Mouse (Mus musculus) thymus, adult 2 months (tissue): Measurements from ENCODE around the gene Rundc3a. TPM values are rescaled to one million over a fixed set of nuclear protein-coding genes. Genes with fewer than 3 reads are reported as not detected.
A peak's percentile ranks its signal among the peaks of the same experiment; 100 is the strongest.

Experiments used
- DNase-seq: peaks from one replicate; pipeline ENCODE4 v3.0.0; 2021
- H3K27ac ChIP-seq: fragments of 200-500 bp; 2 replicates; pipeline ENCODE4 v1.5.1; 2012; ENCODE audit warnings: low read length, control low read depth; ENCODE audit not compliant: control insufficient read depth, insufficient read depth
- H3K27me3 ChIP-seq: fragments of 200-500 bp; 2 replicates; pipeline ENCODE4 v1.6.1; 2012; ENCODE audit warnings: mild to moderate bottlenecking, low read length, moderate library complexity, mixed read lengths; ENCODE audit not compliant: control insufficient read depth, insufficient read depth
- H3K36me3 ChIP-seq: fragments of 200-500 bp; 2 replicates; pipeline ENCODE4 v1.6.1; 2012; ENCODE audit warnings: mild to moderate bottlenecking, low read length, moderate library complexity; ENCODE audit not compliant: control insufficient read depth, insufficient read depth
- H3K4me1 ChIP-seq: fragments of 200-500 bp; replicated peaks from 2 replicates; pipeline ENCODE4 v1.6.1; 2012; ENCODE audit warnings: low read length; ENCODE audit not compliant: control insufficient read depth, insufficient read depth
- H3K4me3 ChIP-seq: fragments of 200-500 bp; 2 replicates; pipeline ENCODE4 v1.5.1; 2012; ENCODE audit warnings: mild to moderate bottlenecking, low read length, control low read depth, moderate library complexity; ENCODE audit not compliant: control insufficient read depth, insufficient read depth
- CTCF ChIP-seq: fragments of 200-500 bp; IDR thresholded peaks from 2 replicates; pipeline ENCODE4 v1.5.1; 2012; ENCODE audit warnings: mild to moderate bottlenecking, control low read depth, low read length, moderate library complexity, borderline replicate concordance; ENCODE audit not compliant: control insufficient read depth, poor library complexity, insufficient read depth; ENCODE audit errors: extremely low read depth
- POLR2A ChIP-seq: fragments of 200-500 bp; IDR thresholded peaks from 2 replicates; pipeline ENCODE4 v1.6.1; 2012; ENCODE audit warnings: mild to moderate bottlenecking, low read length, control low read depth, moderate library complexity; ENCODE audit not compliant: control insufficient read depth, poor library complexity, insufficient read depth; ENCODE audit errors: extremely low read depth
- WGBS: fragments of 180-500 bp; shearing (Covaris S2); methylation state at CpG from one replicate; pipeline ENCODE4 v1.1.7; 2018; 5-methylcytosine and 5-hydroxymethylcytosine counted together
- polyA plus RNA-seq: library from polyadenylated mRNA; depleted of rRNA; stranded (reverse); fragments of >200 nt; gene quantifications from 2 replicates; pipeline ENCODE4 v1.2.3, GENCODE M21; 2012

Rundc3a gene
- polyA plus RNA-seq, 1 experiment = 8.1 TPM

- Histone ChIP-seq H3K4me1 (peaks cover 16% of the 10 kb centered on the region), H3K36me3 (no peaks in the 10 kb centered on the region), H3K27ac (no peak overlapping the region), H3K4me3 (no peak overlapping the region), H3K27me3 (0 out of 2 replicates have a peak, but pooled peaks cover 2% of the 10 kb centered on the region)
- WGBS = 26% methylated on average over 15 of the region's 15 CpGs
- no peak for DNase-seq
- TF ChIP-seq POLR2A (no peak), CTCF (no peak)
Observed at GRCm38 (mm10) chr11:102392441-102393237, 564 bp upstream of the Rundc3a start.

GRCm38 (mm10) chr11:102393719-102394420 is 667 bp downstream of the Rundc3a start:
- peak; percentile 23 for DNase-seq
- peaks cover 16% of the 10 kb centered on the region for H3K4me1 ChIP-seq
- H3K4me3 ChIP-seq = peak overlapping the region; percentile 22
- H3K36me3 ChIP-seq = no peaks in the 10 kb centered on the region
- H3K27me3 ChIP-seq = peaks cover 3% of the 10 kb centered on the region; the same call in 1 of the 2 replicates
- no peak for TF ChIP-seq POLR2A
- TF ChIP-seq CTCF = no peak
- no peak overlapping the region for H3K27ac ChIP-seq
- WGBS = 13% methylated on average over 17 of the region's 17 CpGs

GRCm38 (mm10) chr11:102394421-102395124 is 1.4 kb downstream of the Rundc3a start:
- Histone ChIP-seq H3K36me3 (no peaks in the 10 kb centered on the region), H3K27ac (no peak overlapping the region), H3K4me3 (no peak overlapping the region), H3K27me3 (peaks cover 7% of the 10 kb centered on the region; the same call in 1 of the 2 replicates), H3K4me1 (peaks cover 16% of the 10 kb centered on the region)
- TF ChIP-seq CTCF (no peak), POLR2A (no peak)
- DNase-seq = no peak
- 82% methylated on average over 9 of the region's 9 CpGs for WGBS

GRCm38 (mm10) chr11:102395250-102395649 is 2.0 kb downstream of the Rundc3a start:
- DNase-seq = no peak
- H3K36me3 ChIP-seq = no peaks in the 10 kb centered on the region
- H3K4me1 ChIP-seq = peaks cover 16% of the 10 kb centered on the region
- no peak overlapping the region for H3K27ac ChIP-seq
- no peak overlapping the region for H3K4me3 ChIP-seq
- 41% methylated on average over 5 of the region's 5 CpGs for WGBS
- peaks cover 8% of the 10 kb centered on the region; the same call in 1 of the 2 replicates for H3K27me3 ChIP-seq
- TF ChIP-seq CTCF = no peak
- TF ChIP-seq POLR2A = no peak

GRCm38 (mm10) chr11:102396263-102396662 is 3.1 kb downstream of the Rundc3a start:
- peaks cover 16% of the 10 kb centered on the region for H3K4me1 ChIP-seq
- no peak for DNase-seq
- TF ChIP-seq POLR2A (no peak), CTCF (no peak)
- no peaks in the 10 kb centered on the region for H3K36me3 ChIP-seq
- 71% methylated on average over 6 of the region's 6 CpGs for WGBS
- H3K27ac ChIP-seq = no peak overlapping the region
- H3K27me3 ChIP-seq = peaks cover 6% of the 10 kb centered on the region; the same call in 1 of the 2 replicates
- H3K4me3 ChIP-seq = no peak overlapping the region

GRCm38 (mm10) chr11:102396671-102397141 is 3.5 kb downstream of the Rundc3a start:
- Histone ChIP-seq H3K36me3 (no peaks in the 10 kb centered on the region), H3K4me3 (no peak overlapping the region), H3K4me1 (peaks cover 16% of the 10 kb centered on the region), H3K27ac (no peak overlapping the region), H3K27me3 (peaks cover 6% of the 10 kb centered on the region; the same call in 1 of the 2 replicates)
- 85% methylated on average over 7 of the region's 7 CpGs for WGBS
- no peak for TF ChIP-seq POLR2A
- TF ChIP-seq CTCF = no peak
- DNase-seq = no peak
